Mouse (Mus musculus): ENCODE data around the gene Flnc. TPM values are rescaled to one million over a fixed set of nuclear protein-coding genes. Genes with fewer than 3 reads are reported as not detected.

The Flnc gene
- polyA plus RNA-seq, 2 experiments = 25.1 to 38.1 TPM

DNA sequence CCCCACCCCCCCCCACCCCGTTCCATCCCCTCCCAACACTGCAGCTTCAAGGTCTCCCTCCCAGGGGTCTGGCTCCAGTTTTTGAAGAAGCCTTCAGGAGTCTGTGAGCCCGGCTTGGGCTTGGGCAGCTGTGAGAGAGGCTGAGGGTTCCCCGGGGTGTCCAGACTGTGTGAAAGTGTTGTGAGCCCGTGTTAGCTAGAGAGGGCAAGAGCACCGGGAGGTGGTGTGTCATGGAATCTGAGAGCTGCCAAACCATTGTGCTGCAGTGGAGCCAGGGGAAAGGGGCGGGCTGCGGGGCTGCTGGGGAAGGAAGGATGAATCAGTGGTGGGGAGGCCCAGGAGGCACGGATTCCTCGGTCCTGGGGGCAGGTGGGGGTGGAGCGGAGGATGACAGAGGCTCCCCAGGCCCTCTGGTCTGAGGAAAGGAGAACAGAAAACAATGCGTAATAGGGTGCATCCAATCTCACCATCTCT lies 3.4 kb downstream of the Flnc start:
- DNase-seq (ENCODE audit: low spot score) (peak; percentile 66), ATAC-seq (ENCODE audit: low FRiP score, low read depth) (peak; percentile 16; the same call in 1 of the 2 replicates)
- Histone ChIP-seq H3K4me2 (replicated peaks; ENCODE audit: low read depth, low read length, severe bottlenecking) (peak overlapping the region; percentile 63), H3K9ac (ENCODE audit: low read depth, low read length, severe bottlenecking) (peak overlapping the region; percentile 53), H3K4me3 (replicated peaks; ENCODE audit: low read length) (peak overlapping the region; percentile 59), H3K36me3 (ENCODE audit: control insufficient read depth, insufficient read depth, low read length) (peaks cover 33% of the 10 kb centered on the region), H3K9me3 (ENCODE audit: control insufficient read depth, low read length) (no peaks in the 10 kb centered on the region), H3K27me3 (ENCODE audit: control insufficient read depth, insufficient read depth, low read length) (no peaks in the 10 kb centered on the region), H3K4me1 (ENCODE audit: control insufficient read depth, insufficient read depth, low read length) (peaks cover 42% of the 10 kb centered on the region), H3K27ac (replicated peaks; ENCODE audit: low read depth, low read length) (peak overlapping the region; percentile 83)
- TF ChIP-seq POLR2A (IDR thresholded peaks at IDR 0.05; ENCODE audit: borderline replicate concordance, extremely low read depth, insufficient read depth, insufficient read length) = no peak
- 16% methylated on average over 11 of the region's 11 CpGs for WGBS

DNA sequence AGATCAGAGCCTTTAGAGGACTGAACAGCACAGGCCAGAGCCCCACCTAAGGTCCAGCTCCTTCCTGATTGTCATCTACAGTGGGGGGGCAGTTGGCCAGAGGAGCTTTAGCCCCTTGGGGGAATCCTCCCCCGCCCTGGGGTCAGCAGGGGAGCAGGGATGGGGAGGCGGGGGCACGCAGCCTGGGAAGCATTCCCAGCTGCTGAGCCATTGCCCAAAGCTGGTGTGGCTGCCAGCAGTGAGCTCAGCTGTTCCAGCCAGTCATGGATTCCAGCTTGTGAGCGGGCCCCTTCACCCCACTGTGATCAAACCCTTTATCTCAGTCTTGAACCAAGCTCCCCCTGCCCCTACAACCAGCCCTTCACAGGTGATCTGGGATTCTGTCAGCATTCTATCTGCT lies 6.2 kb downstream of the Flnc start:
- TF ChIP-seq POLR2A (IDR thresholded peaks at IDR 0.05; ENCODE audit: borderline replicate concordance, extremely low read depth, insufficient read depth, insufficient read length) = no peak
- H3K36me3 ChIP-seq (ENCODE audit: control insufficient read depth, insufficient read depth, low read length) = peaks cover 60% of the 10 kb centered on the region
- WGBS = 81% methylated on average over 4 of the region's 4 CpGs
- H3K27ac ChIP-seq (replicated peaks; ENCODE audit: low read depth, low read length) = no peak overlapping the region
- peak; percentile 40 for DNase-seq (ENCODE audit: low spot score)
- peaks cover 28% of the 10 kb centered on the region for H3K4me1 ChIP-seq (ENCODE audit: control insufficient read depth, insufficient read depth, low read length)
- H3K27me3 ChIP-seq (ENCODE audit: control insufficient read depth, insufficient read depth, low read length) = no peaks in the 10 kb centered on the region
- H3K4me3 ChIP-seq (replicated peaks; ENCODE audit: low read length) = no peak overlapping the region
- no peaks in the 10 kb centered on the region for H3K9me3 ChIP-seq (ENCODE audit: control insufficient read depth, low read length)
- ATAC-seq (ENCODE audit: low FRiP score, low read depth) = no peak
- no peak overlapping the region for H3K4me2 ChIP-seq (replicated peaks; ENCODE audit: low read depth, low read length, severe bottlenecking)
- H3K9ac ChIP-seq (ENCODE audit: low read depth, low read length, severe bottlenecking) = no peak overlapping the region

DNA sequence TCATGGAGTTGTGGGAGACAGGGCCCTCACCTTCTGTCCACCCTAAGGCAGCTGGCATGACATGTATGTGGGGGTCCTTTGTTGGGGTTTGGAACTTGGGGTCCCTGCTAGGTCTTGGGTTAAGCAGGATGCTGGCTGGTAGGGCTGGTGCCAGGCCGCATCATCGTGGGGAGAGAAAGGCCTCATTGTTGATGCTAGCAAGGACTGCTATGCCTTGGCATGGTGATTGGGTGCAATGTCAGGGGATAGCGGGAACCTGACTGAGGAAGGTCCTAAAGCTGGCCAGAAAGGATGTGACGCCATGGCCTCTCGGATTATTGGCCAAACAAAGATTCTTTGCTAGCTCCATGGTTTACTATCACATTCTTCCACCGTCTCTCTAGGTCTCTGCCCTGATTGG lies 6.7 kb downstream of the Flnc start:
- no peak for TF ChIP-seq POLR2A (IDR thresholded peaks at IDR 0.05; ENCODE audit: borderline replicate concordance, extremely low read depth, insufficient read depth, insufficient read length)
- Histone ChIP-seq H3K27me3 (ENCODE audit: control insufficient read depth, insufficient read depth, low read length) (no peaks in the 10 kb centered on the region), H3K9ac (ENCODE audit: low read depth, low read length, severe bottlenecking) (no peak overlapping the region), H3K4me1 (ENCODE audit: control insufficient read depth, insufficient read depth, low read length) (peaks cover 23% of the 10 kb centered on the region), H3K27ac (replicated peaks; ENCODE audit: low read depth, low read length) (no peak overlapping the region), H3K4me2 (replicated peaks; ENCODE audit: low read depth, low read length, severe bottlenecking) (no peak overlapping the region), H3K9me3 (ENCODE audit: control insufficient read depth, low read length) (no peaks in the 10 kb centered on the region), H3K36me3 (ENCODE audit: control insufficient read depth, insufficient read depth, low read length) (peaks cover 62% of the 10 kb centered on the region), H3K4me3 (replicated peaks; ENCODE audit: low read length) (no peak overlapping the region)
- ATAC-seq (ENCODE audit: low FRiP score, low read depth) = no peak
- DNase-seq (ENCODE audit: low spot score) = no peak
- WGBS = 92% methylated on average over 6 of the region's 6 CpGs

DNA sequence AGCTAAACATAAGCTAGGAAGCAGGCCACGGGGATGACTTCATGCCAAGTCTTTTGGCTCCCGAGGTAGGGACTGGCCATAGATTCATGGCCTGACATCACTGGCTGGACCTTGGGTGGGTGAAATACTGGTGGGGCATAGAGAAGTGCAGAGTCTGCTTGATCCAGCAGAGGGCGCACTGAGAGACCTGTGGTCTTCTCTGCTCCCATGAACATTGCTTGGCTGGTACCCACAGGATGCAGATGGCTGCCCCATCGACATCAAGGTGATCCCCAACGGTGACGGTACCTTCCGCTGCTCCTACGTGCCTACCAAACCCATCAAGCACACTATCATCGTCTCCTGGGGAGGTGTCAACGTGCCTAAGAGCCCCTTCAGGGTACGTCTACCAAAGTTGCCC lies 11.7 kb downstream of the Flnc start:
- Histone ChIP-seq H3K27ac (replicated peaks; ENCODE audit: low read depth, low read length) (no peak overlapping the region), H3K4me1 (ENCODE audit: control insufficient read depth, insufficient read depth, low read length) (no peaks in the 10 kb centered on the region), H3K9me3 (ENCODE audit: control insufficient read depth, low read length) (no peaks in the 10 kb centered on the region), H3K9ac (ENCODE audit: low read depth, low read length, severe bottlenecking) (no peak overlapping the region), H3K27me3 (ENCODE audit: control insufficient read depth, insufficient read depth, low read length) (no peaks in the 10 kb centered on the region), H3K4me2 (replicated peaks; ENCODE audit: low read depth, low read length, severe bottlenecking) (no peak overlapping the region), H3K36me3 (ENCODE audit: control insufficient read depth, insufficient read depth, low read length) (peaks cover 90% of the 10 kb centered on the region), H3K4me3 (replicated peaks; ENCODE audit: low read length) (no peak overlapping the region)
- WGBS = 75% methylated on average over 11 of the region's 11 CpGs
- no peak for TF ChIP-seq POLR2A (IDR thresholded peaks at IDR 0.05; ENCODE audit: borderline replicate concordance, extremely low read depth, insufficient read depth, insufficient read length)
- DNase-seq (ENCODE audit: low spot score) (no peak), ATAC-seq (ENCODE audit: low FRiP score, low read depth) (no peak)

DNA sequence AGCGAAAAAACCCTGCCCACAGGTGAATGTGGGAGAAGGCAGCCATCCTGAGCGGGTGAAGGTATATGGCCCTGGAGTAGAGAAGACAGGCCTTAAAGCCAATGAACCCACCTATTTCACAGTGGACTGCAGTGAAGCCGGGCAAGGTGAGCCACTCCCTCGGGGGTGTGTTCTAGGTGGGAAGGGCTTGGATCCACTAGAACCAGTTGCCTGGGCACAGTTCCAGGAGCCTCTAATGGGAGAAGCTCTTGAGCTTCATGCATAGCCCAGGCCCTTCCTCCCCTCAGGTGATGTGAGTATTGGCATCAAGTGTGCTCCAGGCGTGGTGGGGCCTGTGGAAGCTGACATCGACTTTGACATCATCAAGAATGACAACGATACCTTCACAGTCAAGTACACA lies 12.3 kb downstream of the Flnc start:
- DNase-seq (ENCODE audit: low spot score) (no peak), ATAC-seq (ENCODE audit: low FRiP score, low read depth) (no peak)
- no peak overlapping the region for H3K4me2 ChIP-seq (replicated peaks; ENCODE audit: low read depth, low read length, severe bottlenecking)
- WGBS = 97% methylated on average over 7 of the region's 7 CpGs
- H3K9me3 ChIP-seq (ENCODE audit: control insufficient read depth, low read length) = no peaks in the 10 kb centered on the region
- no peak overlapping the region for H3K27ac ChIP-seq (replicated peaks; ENCODE audit: low read depth, low read length)
- H3K9ac ChIP-seq (ENCODE audit: low read depth, low read length, severe bottlenecking) = no peak overlapping the region
- no peaks in the 10 kb centered on the region for H3K4me1 ChIP-seq (ENCODE audit: control insufficient read depth, insufficient read depth, low read length)
- H3K4me3 ChIP-seq (replicated peaks; ENCODE audit: low read length) = no peak overlapping the region
- no peak for TF ChIP-seq POLR2A (IDR thresholded peaks at IDR 0.05; ENCODE audit: borderline replicate concordance, extremely low read depth, insufficient read depth, insufficient read length)
- H3K27me3 ChIP-seq (ENCODE audit: control insufficient read depth, insufficient read depth, low read length) = no peaks in the 10 kb centered on the region
- H3K36me3 ChIP-seq (ENCODE audit: control insufficient read depth, insufficient read depth, low read length) = peaks cover 90% of the 10 kb centered on the region

DNA sequence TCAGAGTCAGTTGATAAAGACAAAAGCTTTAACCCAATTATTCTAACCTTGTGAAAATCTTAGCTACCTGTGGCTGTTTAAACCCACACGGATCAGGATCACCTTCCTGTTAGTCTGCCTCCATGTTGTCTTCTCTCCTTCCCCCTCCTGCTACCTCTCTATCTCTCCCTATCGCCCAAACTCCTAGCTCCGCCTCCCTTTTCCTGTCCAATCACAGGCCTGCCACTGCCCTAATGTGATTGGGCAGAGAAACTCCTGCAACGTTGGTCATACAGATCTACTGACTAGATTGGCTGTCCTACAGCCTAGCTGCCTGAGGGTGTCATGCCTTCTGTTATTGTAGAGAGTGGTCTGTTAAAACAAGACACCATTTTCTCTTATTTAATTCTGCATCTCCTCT lies 16.8 kb downstream of the Flnc start:
- Histone ChIP-seq H3K4me1 (ENCODE audit: control insufficient read depth, insufficient read depth, low read length) (no peaks in the 10 kb centered on the region), H3K27me3 (ENCODE audit: control insufficient read depth, insufficient read depth, low read length) (no peaks in the 10 kb centered on the region), H3K4me3 (replicated peaks; ENCODE audit: low read length) (no peak overlapping the region), H3K4me2 (replicated peaks; ENCODE audit: low read depth, low read length, severe bottlenecking) (no peak overlapping the region), H3K9ac (ENCODE audit: low read depth, low read length, severe bottlenecking) (no peak overlapping the region), H3K36me3 (ENCODE audit: control insufficient read depth, insufficient read depth, low read length) (peaks cover 92% of the 10 kb centered on the region), H3K27ac (replicated peaks; ENCODE audit: low read depth, low read length) (no peak overlapping the region), H3K9me3 (ENCODE audit: control insufficient read depth, low read length) (no peaks in the 10 kb centered on the region)
- 32% methylated on average over 4 of the region's 4 CpGs for WGBS
- ATAC-seq (ENCODE audit: low FRiP score, low read depth) (no peak), DNase-seq (ENCODE audit: low spot score) (no peak)
- TF ChIP-seq POLR2A (IDR thresholded peaks at IDR 0.05; ENCODE audit: borderline replicate concordance, extremely low read depth, insufficient read depth, insufficient read length) = no peak

Data from limb, embryonic 14.5 days (tissue).